Mouse (Mus musculus) myocyte (in vitro differentiated cells): ENCODE data around the gene Tenm4. TPM values are rescaled to one million over a fixed set of nuclear protein-coding genes. Genes with fewer than 3 reads are reported as not detected.

Experiments used
- H3K27me3 ChIP-seq: one replicate; pipeline ENCODE4 v1.6.1; 2011; ENCODE audit not compliant: control insufficient read depth, insufficient read depth, insufficient read length
- H3K36me3 ChIP-seq: one replicate; pipeline ENCODE4 v1.6.1; 2011; ENCODE audit not compliant: control insufficient read depth, insufficient read depth
- H3K4me2 ChIP-seq: one replicate; pipeline ENCODE4 v1.6.1; 2011; ENCODE audit warnings: low read depth, control low read depth
- H3K4me3 ChIP-seq: one replicate; pipeline ENCODE4 v1.5.1; 2011; ENCODE audit warnings: mild to moderate bottlenecking, control low read depth, moderate library complexity
- H3K79me2 ChIP-seq: one replicate; pipeline ENCODE4 v1.6.1; 2011; ENCODE audit not compliant: control insufficient read depth, insufficient read depth
- H3ac ChIP-seq: one replicate; pipeline ENCODE4 v1.6.1; 2011; ENCODE audit not compliant: control insufficient read depth, insufficient read length
- CEBPB ChIP-seq: IDR thresholded peaks from 2 replicates; pipeline ENCODE4 v1.6.1; 2011; ENCODE audit warnings: mild to moderate bottlenecking, moderate library complexity; ENCODE audit not compliant: poor library complexity, insufficient read depth, severe bottlenecking
- E2F4 ChIP-seq: IDR thresholded peaks from one replicate; pipeline ENCODE4 v1.6.1; 2011; ENCODE audit warnings: mild to moderate bottlenecking, control low read depth, moderate library complexity; ENCODE audit not compliant: insufficient read depth
- MAX ChIP-seq: IDR thresholded peaks from one replicate; pipeline ENCODE4 v1.6.1; 2011; ENCODE audit warnings: low read depth, mild to moderate bottlenecking, control low read depth
- MYOD1 ChIP-seq, 3 experiments: IDR thresholded peaks; one replicate each; pipeline ENCODE4 v1.6.1; 2011; ENCODE audit warnings: control low read depth in 2 of 3, low read depth in 2 of 3, mild to moderate bottlenecking in 2 of 3, moderate library complexity in 1 of 3; ENCODE audit not compliant: insufficient read length in 2 of 3, control insufficient read depth in 1 of 3
- MYOG ChIP-seq, 3 experiments: IDR thresholded peaks; one replicate each; pipeline ENCODE4 v1.6.1; 2011; ENCODE audit warnings: control low read depth in 2 of 3, low read depth in 2 of 3, mild to moderate bottlenecking in 2 of 3; ENCODE audit not compliant: insufficient read length in 2 of 3, control insufficient read depth in 1 of 3, insufficient read depth in 1 of 3
- POLR2A ChIP-seq: IDR thresholded peaks from one replicate; pipeline ENCODE4 v1.6.1; 2011; ENCODE audit warnings: low read depth, mild to moderate bottlenecking, control low read depth, moderate library complexity; ENCODE audit not compliant: insufficient read length
- POLR2AphosphoS2 ChIP-seq: IDR thresholded peaks from one replicate; pipeline ENCODE4 v1.6.1; 2011; ENCODE audit warnings: low read depth, control low read depth; ENCODE audit not compliant: insufficient read length
- REST ChIP-seq: IDR thresholded peaks from one replicate; pipeline ENCODE4 v1.6.1; 2011; ENCODE audit warnings: mild to moderate bottlenecking, control low read depth, moderate library complexity; ENCODE audit not compliant: insufficient read depth, insufficient read length
- SRF ChIP-seq: IDR thresholded peaks from one replicate; pipeline ENCODE4 v1.6.1; 2011; ENCODE audit warnings: low read depth; ENCODE audit not compliant: control insufficient read depth, insufficient read length
- TCF12 ChIP-seq: IDR thresholded peaks from one replicate; pipeline ENCODE4 v1.6.1; 2011; ENCODE audit warnings: mild to moderate bottlenecking, control low read depth; ENCODE audit not compliant: poor library complexity, insufficient read depth, severe bottlenecking
- TCF3 ChIP-seq: IDR thresholded peaks from one replicate; pipeline ENCODE4 v1.6.1; 2011; ENCODE audit warnings: low read depth, control low read depth; ENCODE audit not compliant: insufficient read length
- USF1 ChIP-seq: IDR thresholded peaks from one replicate; pipeline ENCODE4 v1.6.1; 2011; ENCODE audit warnings: low read depth, mild to moderate bottlenecking, control low read depth, moderate library complexity
- polyA plus RNA-seq: library from polyadenylated mRNA; unstranded; fragments of >200 nt; fragmentation: generic; extraction: Trizol; gene quantifications from one replicate; pipeline ENCODE4 v1.2.1, GENCODE M21; 2012; ENCODE audit warnings: missing spikeins

The Tenm4 gene
- polyA plus RNA-seq, 1 experiment, result 10.9 TPM

GRCm38 (mm10) chr7:96725603-96726002 is 554.6 kb downstream of the Tenm4 start:
- no peak overlapping the region for H3ac ChIP-seq
- H3K79me2 ChIP-seq, result no peaks in the 10 kb centered on the region
- no peak for TF ChIP-seq MYOG (IDR thresholded peaks at IDR 0.05; ENCODE audit: control insufficient read depth in 1 of 3, insufficient read depth in 1 of 3, insufficient read length in 2 of 3, low read depth in 2 of 3)
- TF ChIP-seq TCF12, result no peak
- TF ChIP-seq E2F4, result no peak
- no peak for TF ChIP-seq POLR2A
- no peak for TF ChIP-seq MAX
- no peak for TF ChIP-seq MYOD1 (IDR thresholded peaks at IDR 0.05; ENCODE audit: control insufficient read depth in 1 of 3, insufficient read length in 2 of 3, low read depth in 2 of 3)
- no peak for TF ChIP-seq USF1
- TF ChIP-seq POLR2AphosphoS2, result no peak
- TF ChIP-seq CEBPB, result no peak
- no peak for TF ChIP-seq REST
- TF ChIP-seq SRF, result no peak
- no peak for TF ChIP-seq TCF3
- no peak overlapping the region for H3K4me3 ChIP-seq
- H3K4me2 ChIP-seq, result no peak overlapping the region
- no peaks in the 10 kb centered on the region for H3K27me3 ChIP-seq
- H3K36me3 ChIP-seq, result no peaks in the 10 kb centered on the region

GRCm38 (mm10) chr7:96730360-96730759 is 559.3 kb downstream of the Tenm4 start:
- Histone ChIP-seq H3K79me2 (no peaks in the 10 kb centered on the region), H3K27me3 (no peaks in the 10 kb centered on the region), H3K4me3 (no peak overlapping the region), H3ac (no peak overlapping the region), H3K36me3 (no peaks in the 10 kb centered on the region), H3K4me2 (no peak overlapping the region)
- TF ChIP-seq MAX, result no peak
- no peak for TF ChIP-seq MYOG (IDR thresholded peaks at IDR 0.05; ENCODE audit: control insufficient read depth in 1 of 3, insufficient read depth in 1 of 3, insufficient read length in 2 of 3, low read depth in 2 of 3)
- no peak for TF ChIP-seq MYOD1 (IDR thresholded peaks at IDR 0.05; ENCODE audit: control insufficient read depth in 1 of 3, insufficient read length in 2 of 3, low read depth in 2 of 3)
- TF ChIP-seq POLR2AphosphoS2, result no peak
- TF ChIP-seq REST, result no peak
- no peak for TF ChIP-seq SRF
- no peak for TF ChIP-seq CEBPB
- no peak for TF ChIP-seq E2F4
- no peak for TF ChIP-seq TCF12
- no peak for TF ChIP-seq TCF3

- H3ac ChIP-seq, result no peak overlapping the region
- TF ChIP-seq MAX, result no peak
- TF ChIP-seq TCF3, result no peak
- TF ChIP-seq REST, result no peak
- TF ChIP-seq MYOG (IDR thresholded peaks at IDR 0.05; ENCODE audit: control insufficient read depth in 1 of 3, insufficient read depth in 1 of 3, insufficient read length in 2 of 3, low read depth in 2 of 3), result no peak
- no peak for TF ChIP-seq POLR2AphosphoS2
- no peak for TF ChIP-seq MYOD1 (IDR thresholded peaks at IDR 0.05; ENCODE audit: control insufficient read depth in 1 of 3, insufficient read length in 2 of 3, low read depth in 2 of 3)
- TF ChIP-seq USF1, result no peak
- H3K79me2 ChIP-seq, result no peaks in the 10 kb centered on the region
Observed at GRCm38 (mm10) chr7:96731947-96732346, 560.9 kb downstream of the Tenm4 start.

GRCm38 (mm10) chr7:96734315-96735058 is 563.4 kb downstream of the Tenm4 start:
- H3ac ChIP-seq, result no peak overlapping the region
- TF ChIP-seq TCF12, result no peak
- TF ChIP-seq SRF, result no peak
- TF ChIP-seq REST, result no peak
- no peak for TF ChIP-seq TCF3
- TF ChIP-seq POLR2A, result no peak
- no peak for TF ChIP-seq USF1
- no peak for TF ChIP-seq MYOG (IDR thresholded peaks at IDR 0.05; ENCODE audit: control insufficient read depth in 1 of 3, insufficient read depth in 1 of 3, insufficient read length in 2 of 3, low read depth in 2 of 3)
- no peak for TF ChIP-seq CEBPB
- no peak for TF ChIP-seq E2F4
- no peak for TF ChIP-seq POLR2AphosphoS2
- no peak for TF ChIP-seq MYOD1 (IDR thresholded peaks at IDR 0.05; ENCODE audit: control insufficient read depth in 1 of 3, insufficient read length in 2 of 3, low read depth in 2 of 3)
- no peak for TF ChIP-seq MAX
- no peaks in the 10 kb centered on the region for H3K79me2 ChIP-seq
- H3K36me3 ChIP-seq, result no peaks in the 10 kb centered on the region
- no peak overlapping the region for H3K4me3 ChIP-seq
- H3K27me3 ChIP-seq, result no peaks in the 10 kb centered on the region
- no peak overlapping the region for H3K4me2 ChIP-seq

More at GRCm38 (mm10) chr7:96731947-96732346, 560.9 kb downstream of the Tenm4 start:
- Histone ChIP-seq H3K36me3 (no peaks in the 10 kb centered on the region), H3K27me3 (no peaks in the 10 kb centered on the region), H3K4me3 (no peak overlapping the region), H3K4me2 (no peak overlapping the region)
